Mouse (Mus musculus) cortical plate, adult 2 months (tissue): ENCODE measurements around the gene Epo. TPM values are rescaled to one million over a fixed set of nuclear protein-coding genes. Genes with fewer than 3 reads are reported as not detected.

Source experiments
- H3K27ac ChIP-seq: fragments of 200-500 bp; 2 replicates; pipeline ENCODE4 v1.5.1; 2012; ENCODE audit warnings: low read length, control low read depth, inconsistent platforms; ENCODE audit not compliant: insufficient read depth
- H3K4me1 ChIP-seq: fragments of 200-500 bp; 2 replicates; pipeline ENCODE4 v1.6.1; 2011; ENCODE audit warnings: low read length; ENCODE audit not compliant: control insufficient read depth, insufficient read depth
- H3K4me3 ChIP-seq: fragments of 200-500 bp; 2 replicates; pipeline ENCODE4 v1.5.1; 2011; ENCODE audit warnings: mild to moderate bottlenecking, low read length, control low read depth; ENCODE audit not compliant: insufficient read depth
- CTCF ChIP-seq: fragments of 200-500 bp; IDR thresholded peaks from 2 replicates; pipeline ENCODE4 v1.5.1; 2011; ENCODE audit warnings: mild to moderate bottlenecking, control low read depth, low read length; ENCODE audit not compliant: insufficient read depth; ENCODE audit errors: extremely low read depth
- POLR2A ChIP-seq: fragments of 200-500 bp; IDR thresholded peaks from 2 replicates; pipeline ENCODE4 v1.6.1; 2011; ENCODE audit warnings: mild to moderate bottlenecking, low read length, control low read depth; ENCODE audit not compliant: insufficient read depth; ENCODE audit errors: extremely low read depth
- polyA plus RNA-seq: library from polyadenylated mRNA; depleted of rRNA; stranded (reverse); fragments of >200 nt; gene quantifications from 2 replicates; pipeline ENCODE4 v1.2.3, GENCODE M21; 2012

Gene Epo
- polyA plus RNA-seq, 1 experiment, result not detected

GRCm38 (mm10) chr5:137541768-137542540 lies 8.9 kb upstream of the Epo start:
- Histone ChIP-seq H3K4me1 (no peaks in the 10 kb centered on the region; the same call in 1 of the 2 replicates), H3K27ac (no peak overlapping the region), H3K4me3 (no peak overlapping the region)
- TF ChIP-seq CTCF (no peak), POLR2A (no peak)

GRCm38 (mm10) chr5:137540991-137541390 lies 7.9 kb upstream of the Epo start:
- Histone ChIP-seq H3K4me3 (no peak overlapping the region), H3K4me1 (no peaks in the 10 kb centered on the region; the same call in 1 of the 2 replicates), H3K27ac (no peak overlapping the region)
- TF ChIP-seq CTCF (no peak), POLR2A (no peak)

GRCm38 (mm10) chr5:137539291-137539801 lies 6.3 kb upstream of the Epo start:
- Histone ChIP-seq H3K4me1 (no peaks in the 10 kb centered on the region; the same call in 1 of the 2 replicates), H3K4me3 (no peak overlapping the region), H3K27ac (no peak overlapping the region)
- TF ChIP-seq CTCF (no peak), POLR2A (no peak)

GRCm38 (mm10) chr5:137537461-137537860 lies 4.4 kb upstream of the Epo start:
- Histone ChIP-seq H3K4me1 (no peaks in the 10 kb centered on the region; the same call in 1 of the 2 replicates), H3K4me3 (no peak overlapping the region), H3K27ac (no peak overlapping the region)
- no peak for TF ChIP-seq POLR2A
- TF ChIP-seq CTCF, result no peak

GRCm38 (mm10) chr5:137535318-137535717 lies 2.3 kb upstream of the Epo start:
- no peaks in the 10 kb centered on the region; the same call in 1 of the 2 replicates for H3K4me1 ChIP-seq
- TF ChIP-seq CTCF, result no peak
- TF ChIP-seq POLR2A, result no peak

GRCm38 (mm10) chr5:137534762-137535161 lies 1.7 kb upstream of the Epo start:
- H3K27ac ChIP-seq, result no peak overlapping the region
- peaks cover 2% of the 10 kb centered on the region; the same call in 1 of the 2 replicates for H3K4me1 ChIP-seq
- no peak overlapping the region for H3K4me3 ChIP-seq
- TF ChIP-seq CTCF (no peak), POLR2A (no peak)

More at GRCm38 (mm10) chr5:137535318-137535717, 2.3 kb upstream of the Epo start:
- no peak overlapping the region for H3K4me3 ChIP-seq
- no peak overlapping the region for H3K27ac ChIP-seq

- Histone ChIP-seq H3K27ac (peak overlapping the region; percentile 98), H3K4me1 (peaks cover 2% of the 10 kb centered on the region; the same call in 1 of the 2 replicates), H3K4me3 (peak overlapping the region; percentile 93)
- TF ChIP-seq POLR2A, result no peak
- TF ChIP-seq CTCF, result no peak
Measured at GRCm38 (mm10) chr5:137532808-137533116, 280 bp downstream of the Epo start.

- peak overlapping the region; percentile 91 for H3K27ac ChIP-seq
- H3K4me1 ChIP-seq, result peaks cover 2% of the 10 kb centered on the region; the same call in 1 of the 2 replicates
- peak overlapping the region; percentile 93 for H3K4me3 ChIP-seq
- TF ChIP-seq CTCF, result no peak
- TF ChIP-seq POLR2A, result no peak
Measured at GRCm38 (mm10) chr5:137532131-137532807, 773 bp downstream of the Epo start.

GRCm38 (mm10) chr5:137531414-137532130 lies 1.5 kb downstream of the Epo start:
- Histone ChIP-seq H3K4me1 (peaks cover 2% of the 10 kb centered on the region; the same call in 1 of the 2 replicates), H3K27ac (peak overlapping the region; percentile 91), H3K4me3 (peak overlapping the region; percentile 93)
- TF ChIP-seq CTCF (no peak), POLR2A (no peak)
